In genomic region chr11:89932231-89932865, GRCm38 (mm10) we compare ENCODE assay signal across 13 mouse cellular contexts.
DNase-seq lines count a peak whose midpoint lies in the region; ATAC-seq lines count a peak whose summit lies in the region.
"Had no signal": no experiment of that assay in that cellular context is flagged by ENCODE, and none has a peak within 500 bp of the region (broad histone marks: within the 10 kb centered on the region; RNA-seq: fewer than 3 reads in every experiment).

No protein-coding gene starts in this region.

- no peaks in the 10 kb centered on the region for H3K4me1 ChIP-seq in heart, embryonic 11.5 days (ENCODE audit: control insufficient read depth, insufficient read depth, low read length)
- H3K4me1 ChIP-seq: heart, embryonic 15.5 days had no signal

- ATAC-seq in erythroid progenitor cell, adult 5-6 weeks (replicated peaks; ENCODE audit: low FRiP score, poor library complexity, severe bottlenecking) = no peak
- ATAC-seq in heart, embryonic 11.5 days (replicated peaks; ENCODE audit: insufficient number of reproducible peaks, low FRiP score, low TSS enrichment) = no peak
- ATAC-seq: intestine, embryonic 16.5 days had no signal

- H3K4me2 ChIP-seq in heart, embryonic 11.5 days = no peak overlapping the region
- H3K4me2 ChIP-seq: heart, embryonic 15.5 days had no signal

- H3K4me3 ChIP-seq in heart, embryonic 11.5 days (ENCODE audit: low read depth, low read length) = no peak overlapping the region
- H3K4me3 ChIP-seq: embryonic facial prominence, embryonic 10.5 days; heart, embryonic 15.5 days; left cerebral cortex, adult 2 months; myocyte had no signal

- WGBS in heart, embryonic 11.5 days (ENCODE audit: insufficient replicate concordance) = 76% methylated on average over 8 of the region's 8 CpGs

- H3K27ac ChIP-seq in heart, embryonic 11.5 days (ENCODE audit: low read depth, low read length) = no peak overlapping the region
- H3K27ac ChIP-seq: embryonic facial prominence, embryonic 10.5 days; heart, embryonic 15.5 days; left cerebral cortex, adult 2 months; liver, embryonic 14.5 days had no signal

- H3K9me3 ChIP-seq in heart, embryonic 11.5 days (replicated peaks; ENCODE audit: control insufficient read depth, low read length) = no peaks in the 10 kb centered on the region
- H3K9me3 ChIP-seq: embryonic facial prominence, embryonic 10.5 days; heart, embryonic 15.5 days had no signal

- no peak overlapping the region for H3K9ac ChIP-seq in heart, embryonic 11.5 days (ENCODE audit: low read depth, low read length)
- H3K9ac ChIP-seq: heart, embryonic 15.5 days; liver, embryonic 14.5 days had no signal

- H3K36me3 ChIP-seq in heart, embryonic 11.5 days (ENCODE audit: control insufficient read depth, insufficient read depth, low read length) = no peaks in the 10 kb centered on the region
- H3K36me3 ChIP-seq: embryonic facial prominence, embryonic 10.5 days; heart, embryonic 15.5 days had no signal

- DNase-seq in layer of hippocampus, adult 11-12 months (ENCODE audit: low spot score) = peak; percentile 18
- no peak for DNase-seq in layer of hippocampus, postnatal 25 days (ENCODE audit: extremely low spot score in 1 of 2, low spot score in 1 of 2)
- DNase-seq in cerebellum, postnatal 14 days = peak; percentile 65 to 66
- peak; percentile 34 to 38 for DNase-seq in layer of hippocampus, postnatal 36 days
- peak; percentile 72 to 75 for DNase-seq in right cerebral cortex, postnatal 10 days (ENCODE audit: low spot score in 2 of 2)

- H3K27me3 ChIP-seq in heart, embryonic 11.5 days (ENCODE audit: control insufficient read depth, insufficient read depth, low read length) = peaks cover 5% of the 10 kb centered on the region; the same call in 1 of the 2 replicates
- H3K27me3 ChIP-seq: heart, embryonic 15.5 days had no signal

Comparison
In these comparisons a context has a peak if more than half of its experiments do, and no peak if none do; other contexts are left out.
1. DNase-seq: peak in layer of hippocampus, adult 11-12 months (single experiment), cerebellum, postnatal 14 days (2 of 2), layer of hippocampus, postnatal 36 days (2 of 2) and right cerebral cortex, postnatal 10 days (2 of 2); none in layer of hippocampus, postnatal 25 days (0 of 2).